Mouse (Mus musculus): ENCODE measurements around the gene Tulp2. TPM values are rescaled to one million over a fixed set of nuclear protein-coding genes. Genes with fewer than 3 reads are reported as not detected.
A peak's percentile ranks its signal among the peaks of the same experiment; 100 is the strongest.

Tulp2 gene
- polyA plus RNA-seq, 1 experiment from 2014 or later = 0.21 TPM

- DNase-seq (ENCODE audit: low spot score) = no peak
- no peaks in the 10 kb centered on the region for H3K36me3 ChIP-seq
- WGBS = 72% methylated on average over 6 of the region's 6 CpGs
- peaks cover 23% of the 10 kb centered on the region for H3K4me1 ChIP-seq
- no peaks in the 10 kb centered on the region for H3K27me3 ChIP-seq (ENCODE audit: low read depth, poor library complexity, severe bottlenecking)
- H3K9me3 ChIP-seq (replicated peaks) = no peaks in the 10 kb centered on the region
- H3K27ac ChIP-seq (replicated peaks) = no peak overlapping the region
- H3K4me3 ChIP-seq = no peak overlapping the region
Measured at GRCm38 (mm10) chr7:45558907-45559306, 77.2 kb downstream of the Tulp2 start.

- H3K9me3 ChIP-seq (replicated peaks) = no peaks in the 10 kb centered on the region
- peaks cover 18% of the 10 kb centered on the region for H3K4me1 ChIP-seq
- WGBS = 85% methylated on average over 7 of the region's 7 CpGs
- DNase-seq (ENCODE audit: low spot score) = no peak
- no peaks in the 10 kb centered on the region for H3K27me3 ChIP-seq (ENCODE audit: low read depth, poor library complexity, severe bottlenecking)
- no peaks in the 10 kb centered on the region for H3K36me3 ChIP-seq
- H3K4me3 ChIP-seq = no peak overlapping the region
- H3K27ac ChIP-seq (replicated peaks) = no peak overlapping the region
Measured at GRCm38 (mm10) chr7:45560241-45560640, 78.6 kb downstream of the Tulp2 start.

DNA sequence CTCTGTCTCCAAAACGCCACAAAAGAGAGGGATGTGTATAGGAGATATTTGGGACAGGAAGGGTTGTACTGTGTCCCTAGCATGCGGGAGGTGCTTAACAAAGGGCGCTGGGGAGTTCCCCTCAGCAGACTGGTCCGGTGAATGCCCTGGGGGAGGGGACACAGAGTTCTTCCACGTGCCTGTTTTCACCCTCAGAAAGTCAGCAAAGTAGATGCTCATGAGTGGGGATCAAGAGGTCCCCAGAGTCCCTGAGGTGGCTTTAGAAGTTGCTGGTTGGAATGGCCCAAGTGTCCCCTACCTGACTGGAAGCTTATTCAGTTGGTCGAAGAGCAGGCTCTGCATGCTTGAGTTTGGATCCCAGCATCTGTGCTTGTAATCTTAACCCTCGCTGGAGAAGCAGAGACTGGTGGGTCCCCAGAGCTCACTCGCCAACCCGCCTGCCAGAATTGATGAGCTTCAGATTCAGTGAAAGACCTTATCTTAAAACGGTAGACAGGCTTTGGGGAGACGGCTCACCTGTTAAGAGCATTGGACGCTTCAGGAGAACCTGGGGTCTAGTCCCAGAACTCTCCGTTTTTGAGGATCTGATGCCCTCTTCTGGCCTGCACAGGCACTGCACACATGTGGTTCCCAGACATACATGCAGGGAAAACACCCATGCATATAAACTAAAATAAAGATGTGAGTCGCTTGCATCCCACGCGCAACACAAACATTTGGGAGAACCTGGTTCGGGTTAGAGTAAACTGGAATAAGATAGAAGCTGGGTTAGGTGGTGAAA lies 79.4 kb downstream of the Tulp2 start:
- Histone ChIP-seq H3K27me3 (ENCODE audit: low read depth, poor library complexity, severe bottlenecking) (no peaks in the 10 kb centered on the region), H3K36me3 (no peaks in the 10 kb centered on the region), H3K27ac (replicated peaks) (no peak overlapping the region), H3K4me3 (no peak overlapping the region), H3K4me1 (peaks cover 17% of the 10 kb centered on the region), H3K9me3 (replicated peaks) (no peaks in the 10 kb centered on the region)
- DNase-seq (ENCODE audit: low spot score) = peak; percentile 73
- WGBS = 34% methylated on average over 17 of the region's 17 CpGs

- H3K36me3 ChIP-seq = no peaks in the 10 kb centered on the region
- no peaks in the 10 kb centered on the region for H3K9me3 ChIP-seq (replicated peaks)
- H3K4me3 ChIP-seq = no peak overlapping the region
- no peaks in the 10 kb centered on the region for H3K27me3 ChIP-seq (ENCODE audit: low read depth, poor library complexity, severe bottlenecking)
- WGBS = 62% methylated on average over 12 of the region's 12 CpGs
- peaks cover 16% of the 10 kb centered on the region for H3K4me1 ChIP-seq
- no peak for DNase-seq (ENCODE audit: low spot score)
- no peak overlapping the region for H3K27ac ChIP-seq (replicated peaks)
Measured at GRCm38 (mm10) chr7:45561624-45562520, 80.2 kb downstream of the Tulp2 start.

DNA sequence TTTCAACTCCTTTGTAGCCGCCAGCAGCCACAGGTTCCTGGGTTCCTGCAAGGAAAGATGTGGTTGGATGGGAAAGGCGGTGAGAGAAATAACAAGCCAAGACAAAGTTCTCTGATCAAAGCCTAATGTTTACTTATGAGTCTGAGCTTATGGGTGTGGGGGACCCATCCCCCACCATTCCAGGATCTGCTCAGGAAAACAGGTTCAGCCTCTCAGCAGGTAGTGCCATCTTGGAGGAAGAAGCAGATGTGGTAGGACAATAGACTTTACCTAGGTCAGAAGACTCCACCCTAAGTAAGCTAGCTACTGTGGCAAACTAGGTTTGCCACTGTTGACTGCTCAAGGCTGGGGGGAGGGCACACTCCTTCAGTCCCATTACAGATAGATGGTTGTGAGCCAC lies 83.1 kb downstream of the Tulp2 start:
- H3K36me3 ChIP-seq = no peaks in the 10 kb centered on the region
- WGBS = 84% methylated on average over 2 of the region's 2 CpGs
- H3K27me3 ChIP-seq (ENCODE audit: low read depth, poor library complexity, severe bottlenecking) = no peaks in the 10 kb centered on the region

GRCm38 (mm10) chr7:45565446-45565845 lies 83.8 kb downstream of the Tulp2 start:
- Histone ChIP-seq H3K9me3 (replicated peaks) (no peaks in the 10 kb centered on the region), H3K27ac (replicated peaks) (no peak overlapping the region), H3K4me1 (peaks cover 42% of the 10 kb centered on the region), H3K36me3 (no peaks in the 10 kb centered on the region), H3K4me3 (no peak overlapping the region), H3K27me3 (ENCODE audit: low read depth, poor library complexity, severe bottlenecking) (no peaks in the 10 kb centered on the region)
- DNase-seq (ENCODE audit: low spot score) = no peak
- WGBS = 89% methylated on average over 9 of the region's 9 CpGs

More for the DNA sequence above, 83.1 kb downstream of the Tulp2 start:
- Histone ChIP-seq H3K4me3 (no peak overlapping the region), H3K9me3 (replicated peaks) (no peaks in the 10 kb centered on the region), H3K4me1 (peaks cover 36% of the 10 kb centered on the region), H3K27ac (replicated peaks) (no peak overlapping the region)
- no peak for DNase-seq (ENCODE audit: low spot score)

- Histone ChIP-seq H3K27me3 (ENCODE audit: low read depth, poor library complexity, severe bottlenecking) (no peaks in the 10 kb centered on the region), H3K4me1 (peaks cover 45% of the 10 kb centered on the region), H3K36me3 (no peaks in the 10 kb centered on the region), H3K4me3 (peak overlapping the region; percentile 64), H3K27ac (replicated peaks) (peak overlapping the region; percentile 84), H3K9me3 (replicated peaks) (no peaks in the 10 kb centered on the region)
- no peak for DNase-seq (ENCODE audit: low spot score)
- whole genome bisulfite sequencing = 78% methylated on average over 8 of the region's 8 CpGs
Measured at GRCm38 (mm10) chr7:45567112-45567779, 85.6 kb downstream of the Tulp2 start.

DNA sequence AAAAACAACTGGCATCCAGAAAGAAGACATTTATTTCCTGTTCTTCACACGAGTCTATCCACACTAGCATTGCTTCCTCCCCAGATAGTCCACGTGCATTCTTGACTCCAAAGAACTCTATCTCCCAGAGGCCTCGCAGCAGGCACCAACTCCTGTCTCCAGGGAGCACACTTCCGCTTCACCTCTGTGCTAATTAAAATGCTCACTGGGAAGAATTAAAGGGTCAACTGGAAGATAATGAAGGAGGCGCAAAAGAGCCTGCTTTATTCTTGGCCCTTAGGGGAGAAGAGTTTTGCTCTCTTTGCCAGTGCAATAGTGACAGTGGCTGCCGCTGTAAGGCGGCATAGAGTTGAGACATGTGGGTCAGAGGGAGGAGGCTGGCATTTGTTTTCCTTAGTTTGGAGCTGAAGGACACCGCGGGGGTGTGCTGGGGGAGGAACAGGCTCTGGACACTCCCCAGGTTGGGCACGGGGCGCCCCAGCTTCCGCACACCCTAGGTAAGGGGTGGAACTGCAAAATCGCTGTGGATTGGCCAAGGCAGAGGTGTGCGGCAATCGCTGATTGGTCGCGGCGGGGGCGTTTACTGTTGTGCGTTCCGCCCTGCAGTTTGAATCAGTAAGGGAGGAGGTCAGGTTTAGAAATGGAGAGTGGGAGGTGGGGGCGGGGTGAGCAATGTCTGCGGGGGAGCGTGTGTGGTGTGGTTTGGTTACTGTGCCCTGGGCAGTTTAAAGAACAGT lies 86.3 kb downstream of the Tulp2 start:
- Histone ChIP-seq H3K27me3 (ENCODE audit: low read depth, poor library complexity, severe bottlenecking) (no peaks in the 10 kb centered on the region), H3K4me3 (peak overlapping the region; percentile 64), H3K36me3 (no peaks in the 10 kb centered on the region), H3K9me3 (replicated peaks) (no peaks in the 10 kb centered on the region), H3K27ac (replicated peaks) (peak overlapping the region; percentile 84), H3K4me1 (peaks cover 44% of the 10 kb centered on the region)
- DNase-seq (ENCODE audit: low spot score) = peak; percentile 89
- 2% methylated on average over 24 of the region's 24 CpGs for WGBS

DNA sequence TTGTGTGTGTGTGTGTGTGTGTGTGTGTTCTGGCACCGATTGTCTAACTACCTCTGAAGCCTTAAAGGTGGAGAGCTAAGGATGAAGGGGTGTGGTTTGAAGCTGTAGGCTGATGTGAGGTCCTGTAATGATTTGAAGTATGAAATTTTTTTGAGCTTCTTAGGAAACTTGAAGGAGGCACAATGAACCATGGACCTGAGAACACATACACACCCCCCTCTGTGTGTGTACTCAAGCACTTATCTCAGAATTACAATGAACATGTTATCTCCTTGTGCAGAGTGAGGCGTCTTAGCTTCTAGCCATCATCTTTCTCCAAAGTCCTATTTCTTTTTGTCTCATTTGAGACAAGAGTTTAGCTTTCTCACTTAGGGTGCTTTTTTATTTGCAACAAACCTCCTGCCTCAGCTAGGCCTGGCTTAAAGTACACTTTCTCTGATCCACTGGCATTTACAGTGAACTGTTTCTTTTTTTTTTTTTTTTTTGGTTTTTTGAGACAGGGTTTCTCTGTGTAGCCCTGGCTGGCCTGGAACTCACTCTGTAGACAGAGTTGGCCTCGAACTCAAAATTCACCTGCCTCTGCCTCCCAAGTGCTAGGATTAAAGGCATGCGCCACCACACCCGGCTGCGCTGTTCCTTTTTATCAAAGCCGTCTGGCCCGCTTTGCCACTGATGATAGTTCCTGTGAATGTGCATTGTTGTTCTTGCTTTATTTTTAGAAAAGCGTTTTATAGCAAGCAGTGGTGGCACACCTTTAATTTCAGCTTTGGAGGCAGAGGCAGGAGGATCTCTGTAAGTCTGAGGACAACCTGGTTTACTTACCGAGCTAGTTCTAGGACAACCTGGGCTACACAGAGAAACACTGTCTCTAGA lies 87.2 kb downstream of the Tulp2 start:
- H3K27me3 ChIP-seq (ENCODE audit: low read depth, poor library complexity, severe bottlenecking) = no peaks in the 10 kb centered on the region
- H3K4me3 ChIP-seq = peak overlapping the region; percentile 64
- H3K4me1 ChIP-seq = peaks cover 44% of the 10 kb centered on the region
- no peaks in the 10 kb centered on the region for H3K9me3 ChIP-seq (replicated peaks)
- no peaks in the 10 kb centered on the region for H3K36me3 ChIP-seq
- peak overlapping the region; percentile 84 for H3K27ac ChIP-seq (replicated peaks)
- DNase-seq (ENCODE audit: low spot score) = no peak
- WGBS = 77% methylated on average over 10 of the region's 10 CpGs

- peak within 1 kb of the TSS; percentile 87 for H3K4me3 ChIP-seq
- H3K27ac ChIP-seq (replicated peaks) = peak within 1 kb of the TSS; percentile 97
- peaks cover 2% of the 10 kb centered on the region; the same call in 1 of the 2 replicates for H3K36me3 ChIP-seq
- no peaks in the 10 kb centered on the region for H3K27me3 ChIP-seq (ENCODE audit: low read depth, poor library complexity, severe bottlenecking)
- under 1% methylated on average over 42 of the region's 42 CpGs for WGBS
- no peaks in the 10 kb centered on the region for H3K9me3 ChIP-seq (replicated peaks)
- peaks cover 44% of the 10 kb centered on the region for H3K4me1 ChIP-seq
- DNase-seq (ENCODE audit: low spot score) = peak; percentile 74
Measured at GRCm38 (mm10) chr7:45570103-45570741, 88.5 kb downstream of the Tulp2 start, which contains the start of gene Bcat2. Bcat2 (plus strand) TSS chr7:45570153.

- Histone ChIP-seq H3K27ac (replicated peaks) (no peak overlapping the region), H3K9me3 (replicated peaks) (no peaks in the 10 kb centered on the region), H3K27me3 (ENCODE audit: low read depth, poor library complexity, severe bottlenecking) (no peaks in the 10 kb centered on the region), H3K4me3 (no peak overlapping the region), H3K36me3 (peaks cover 19% of the 10 kb centered on the region), H3K4me1 (peaks cover 44% of the 10 kb centered on the region)
- no peak for DNase-seq (ENCODE audit: low spot score)
- WGBS = 67% methylated on average over 1 of the region's 1 CpGs
Measured at GRCm38 (mm10) chr7:45571966-45572365, 90.3 kb downstream of the Tulp2 start.
